Mouse (Mus musculus) megakaryocyte, embryonic 14.5 days (primary cell): ENCODE data around the gene Cenpa. TPM values are rescaled to one million over a fixed set of nuclear protein-coding genes. Genes with fewer than 3 reads are reported as not detected.

Source experiments
- H3K27me3 ChIP-seq: replicated peaks from 2 replicates; pipeline ENCODE3; 2012; ENCODE audit warnings: inconsistent platforms
- H3K36me3 ChIP-seq: replicated peaks from 2 replicates; pipeline ENCODE3; 2012; ENCODE audit warnings: low read length, inconsistent platforms, mixed read lengths
- H3K4me1 ChIP-seq: 2 replicates; pipeline ENCODE4 v1.6.1; 2012; ENCODE audit warnings: inconsistent platforms
- H3K4me3 ChIP-seq: replicated peaks from 2 replicates; pipeline ENCODE3; 2012; ENCODE audit warnings: moderate library complexity, mild to moderate bottlenecking, inconsistent platforms
- H3K9me3 ChIP-seq: 2 replicates; pipeline ENCODE4 v1.6.1; 2012; ENCODE audit warnings: inconsistent platforms
- FLI1 ChIP-seq: IDR thresholded peaks from 2 replicates; pipeline ENCODE4 v1.6.1; 2012; ENCODE audit warnings: low read length, inconsistent platforms, mixed read lengths
- GATA1 ChIP-seq: IDR thresholded peaks from 3 replicates; pipeline ENCODE4 v1.6.1; 2012; ENCODE audit warnings: mixed read lengths, low read length, inconsistent platforms, borderline replicate concordance
- polyA plus RNA-seq: library from polyadenylated mRNA; stranded (reverse); fragments of >175 nt; gene quantifications from 2 replicates; pipeline ENCODE4 v1.2.3, GENCODE M21; 2012; ENCODE audit warnings: low replicate concordance; ENCODE audit not compliant: insufficient read depth

Cenpa gene
- polyA plus RNA-seq, 1 experiment = 208 TPM

DNA sequence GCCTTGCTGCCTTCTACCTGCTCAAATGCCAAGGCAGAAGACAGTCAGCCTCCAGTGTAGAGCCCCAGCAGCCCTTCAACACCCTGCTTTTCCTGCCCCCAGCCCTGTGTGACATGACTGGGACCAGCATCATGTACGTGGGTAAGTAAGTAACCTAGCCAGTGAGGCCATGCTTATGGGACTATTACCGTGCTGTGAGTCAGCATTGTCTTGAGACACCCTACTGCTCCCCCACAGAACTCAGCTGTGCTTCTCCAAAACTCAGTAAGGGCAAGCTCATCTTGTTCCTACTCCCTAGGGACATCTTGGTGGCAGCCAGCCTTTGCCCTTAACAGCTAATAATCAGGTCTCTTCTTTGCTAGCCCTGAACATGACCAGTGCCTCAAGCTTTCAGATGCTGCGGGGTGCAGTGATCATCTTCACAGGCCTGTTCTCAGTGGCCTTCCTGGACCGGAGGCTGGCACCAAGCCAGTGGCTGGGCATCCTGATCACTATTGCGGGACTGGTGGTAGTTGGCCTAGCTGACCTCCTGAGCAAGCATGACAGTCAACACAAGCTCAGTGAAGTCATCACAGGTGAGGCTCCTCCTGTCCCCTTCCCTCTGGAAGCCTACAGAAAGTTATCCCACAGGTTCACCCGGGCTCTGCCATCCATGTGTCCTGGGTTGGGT lies 10.9 kb upstream of the Cenpa start:
- H3K36me3 ChIP-seq = peaks cover 77% of the 10 kb centered on the region
- H3K4me1 ChIP-seq = peaks cover 55% of the 10 kb centered on the region
- no peak for TF ChIP-seq GATA1
- no peak for TF ChIP-seq FLI1
- no peaks in the 10 kb centered on the region for H3K27me3 ChIP-seq
- peaks cover 6% of the 10 kb centered on the region for H3K9me3 ChIP-seq
- H3K4me3 ChIP-seq = peak overlapping the region; percentile 34

DNA sequence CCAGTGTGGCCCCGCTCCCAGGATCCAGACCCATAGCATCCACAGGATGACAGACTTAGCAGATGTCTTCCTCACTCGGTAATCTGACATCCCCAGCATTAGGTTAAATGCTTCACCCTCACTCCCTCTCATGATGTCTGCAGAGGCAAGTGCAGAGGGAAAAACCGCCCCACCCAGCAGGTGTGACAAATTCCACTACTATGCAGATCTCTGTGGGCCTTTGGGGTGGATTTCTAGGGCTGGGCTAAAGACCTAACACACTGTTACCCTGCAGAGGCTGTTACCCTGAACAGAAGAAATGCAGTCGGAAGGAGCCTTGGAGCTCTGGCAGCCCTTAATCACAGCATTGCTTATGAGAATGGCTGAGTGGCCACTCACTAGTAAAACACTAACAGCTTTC lies 7.5 kb upstream of the Cenpa start:
- Histone ChIP-seq H3K36me3 (peaks cover 52% of the 10 kb centered on the region), H3K4me1 (peaks cover 35% of the 10 kb centered on the region), H3K4me3 (no peak overlapping the region), H3K9me3 (peaks cover 20% of the 10 kb centered on the region), H3K27me3 (no peaks in the 10 kb centered on the region)
- TF ChIP-seq GATA1 (no peak), FLI1 (no peak)

DNA sequence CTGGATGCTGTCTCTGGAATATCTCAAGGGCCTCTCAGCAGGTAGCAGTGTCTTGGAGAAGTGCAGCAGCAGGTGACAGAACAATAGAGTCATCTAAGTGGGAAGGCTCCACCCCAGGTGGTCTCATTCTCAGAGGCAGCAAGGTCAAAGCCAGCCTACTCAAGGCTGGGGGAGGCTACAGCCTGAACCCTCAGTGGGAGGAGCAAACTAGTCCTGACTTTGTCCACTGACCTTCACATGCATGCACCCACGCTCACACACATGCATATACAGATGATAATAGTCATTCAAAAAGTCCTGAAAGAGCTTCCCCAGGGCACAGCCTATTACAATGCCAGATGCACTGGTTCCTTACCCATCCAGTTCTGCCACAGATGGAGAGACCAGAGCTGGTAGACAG lies 6.3 kb upstream of the Cenpa start:
- H3K27me3 ChIP-seq = no peaks in the 10 kb centered on the region
- H3K36me3 ChIP-seq = peaks cover 40% of the 10 kb centered on the region
- peaks cover 28% of the 10 kb centered on the region for H3K4me1 ChIP-seq
- peaks cover 20% of the 10 kb centered on the region for H3K9me3 ChIP-seq
- no peak overlapping the region for H3K4me3 ChIP-seq
- no peak for TF ChIP-seq GATA1
- no peak for TF ChIP-seq FLI1

DNA sequence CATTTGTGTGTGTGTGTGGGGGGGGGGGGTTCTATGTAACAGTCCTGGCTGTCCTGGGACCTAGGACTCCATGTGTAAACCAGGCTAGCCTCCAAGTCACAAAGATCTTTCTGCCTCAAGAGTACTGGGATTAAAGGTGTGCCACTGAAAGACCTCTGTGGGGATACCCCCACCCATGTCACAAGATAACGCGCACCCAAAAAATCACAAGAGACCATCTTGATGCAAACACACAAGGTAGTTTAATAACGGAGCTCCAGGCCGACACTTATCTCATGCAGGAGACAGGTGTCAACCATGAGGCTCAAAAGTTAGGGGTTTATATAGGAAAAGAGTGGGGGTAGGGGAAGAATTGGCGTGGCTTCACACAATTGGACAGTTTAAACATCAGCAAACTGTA lies 5.8 kb upstream of the Cenpa start:
- Histone ChIP-seq H3K4me3 (no peak overlapping the region), H3K36me3 (peaks cover 35% of the 10 kb centered on the region), H3K27me3 (no peaks in the 10 kb centered on the region), H3K9me3 (peaks cover 20% of the 10 kb centered on the region), H3K4me1 (peaks cover 23% of the 10 kb centered on the region)
- TF ChIP-seq GATA1 (no peak), FLI1 (no peak)

DNA sequence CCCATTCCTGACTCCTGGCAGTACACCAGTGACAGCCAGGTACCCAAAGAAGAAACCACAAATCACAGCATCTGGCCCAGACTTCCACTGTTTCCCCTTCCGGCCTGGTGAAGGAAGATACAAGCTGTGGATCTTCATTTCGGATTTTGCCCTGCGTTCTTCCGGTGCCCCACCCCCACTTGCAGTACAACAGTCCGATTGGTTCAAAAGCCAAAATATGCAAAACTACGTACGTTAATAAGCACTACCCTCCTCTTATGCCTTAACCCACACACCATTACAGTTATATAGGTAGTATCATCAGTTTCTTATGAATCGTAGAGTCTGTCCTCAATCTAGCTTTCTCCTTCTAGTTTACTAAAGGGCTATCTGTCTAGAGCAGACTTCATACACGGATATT lies 1.2 kb upstream of the Cenpa start:
- H3K4me3 ChIP-seq = no peak overlapping the region

DNA sequence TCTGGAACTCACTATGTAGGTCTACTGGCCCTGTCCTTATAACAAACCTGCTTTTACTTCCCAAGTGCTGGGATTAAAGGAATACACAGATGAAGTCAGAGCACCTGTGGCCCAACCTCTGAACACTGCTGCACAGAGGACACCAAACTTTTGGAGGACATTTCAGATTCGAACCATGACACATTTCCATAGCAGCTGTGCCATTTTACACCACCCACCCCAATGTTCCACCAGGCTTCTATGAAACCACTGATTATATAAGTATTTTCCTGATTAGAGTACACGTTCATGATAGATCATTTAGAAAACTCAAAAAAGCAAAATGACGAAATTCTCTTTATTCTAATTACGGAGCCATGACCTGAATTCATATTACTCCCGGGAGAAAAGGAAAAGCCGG lies 609 bp upstream of the Cenpa start:
- H3K4me3 ChIP-seq = peak overlapping the region; percentile 98
- TF ChIP-seq GATA1 (no peak), FLI1 (no peak)
- H3K9me3 ChIP-seq = peaks cover 10% of the 10 kb centered on the region
- peaks cover 39% of the 10 kb centered on the region for H3K4me1 ChIP-seq
- H3K27me3 ChIP-seq = no peaks in the 10 kb centered on the region
- peaks cover 26% of the 10 kb centered on the region for H3K36me3 ChIP-seq

More for the DNA sequence above, 1.2 kb upstream of the Cenpa start:
- Histone ChIP-seq H3K36me3 (peaks cover 20% of the 10 kb centered on the region), H3K9me3 (peaks cover 16% of the 10 kb centered on the region), H3K4me1 (peaks cover 39% of the 10 kb centered on the region), H3K27me3 (no peaks in the 10 kb centered on the region)
- TF ChIP-seq FLI1 (no peak), GATA1 (no peak)

DNA sequence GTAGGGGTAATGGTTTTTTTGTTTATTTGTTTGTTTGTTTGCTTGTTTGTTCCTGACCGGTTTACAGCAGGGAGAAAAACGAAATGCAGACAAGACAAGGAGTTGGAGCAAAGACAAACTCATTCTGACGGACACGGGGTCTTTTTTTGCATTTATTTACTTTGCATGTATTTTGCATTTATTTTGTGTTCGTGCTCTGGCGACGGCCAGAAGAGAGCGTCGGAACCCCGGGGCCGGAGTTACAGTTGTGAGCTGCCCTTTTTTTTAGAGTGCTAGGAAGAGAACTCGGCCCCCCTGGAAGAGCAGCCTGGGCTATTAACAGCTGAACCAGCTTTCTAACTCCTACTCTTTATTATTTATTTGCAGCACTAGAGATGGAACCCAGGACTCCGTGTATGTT lies 638 bp downstream of the Cenpa start:
- H3K27me3 ChIP-seq = no peaks in the 10 kb centered on the region
- peaks cover 37% of the 10 kb centered on the region for H3K36me3 ChIP-seq
- TF ChIP-seq GATA1 = no peak
- no peak for TF ChIP-seq FLI1
- H3K4me3 ChIP-seq = peak overlapping the region; percentile 98
- H3K4me1 ChIP-seq = peaks cover 39% of the 10 kb centered on the region
- no peaks in the 10 kb centered on the region for H3K9me3 ChIP-seq

DNA sequence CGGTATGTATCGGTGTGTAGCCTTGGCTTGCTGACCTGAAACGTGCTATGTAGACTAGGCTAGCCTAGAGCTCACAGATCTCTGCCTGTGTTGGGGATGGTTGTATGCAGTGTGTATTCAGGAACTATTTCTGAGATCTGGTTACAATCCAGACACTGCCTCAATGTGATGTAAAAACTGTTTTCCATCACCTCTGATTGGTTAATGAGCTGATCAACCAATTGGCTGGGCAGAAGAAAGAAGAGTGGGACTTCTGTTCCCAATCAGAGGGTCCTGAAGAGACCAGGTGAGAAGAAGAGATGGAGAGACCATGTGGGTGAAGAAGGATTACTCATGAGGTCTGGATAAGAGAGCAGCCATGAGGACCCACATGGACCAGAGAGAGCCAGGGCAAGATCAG lies 1.1 kb downstream of the Cenpa start:
- no peaks in the 10 kb centered on the region for H3K9me3 ChIP-seq
- TF ChIP-seq GATA1 (no peak), FLI1 (no peak)
- peaks cover 39% of the 10 kb centered on the region for H3K4me1 ChIP-seq
- H3K36me3 ChIP-seq = peaks cover 41% of the 10 kb centered on the region
- H3K4me3 ChIP-seq = peak overlapping the region; percentile 98
- H3K27me3 ChIP-seq = no peaks in the 10 kb centered on the region

DNA sequence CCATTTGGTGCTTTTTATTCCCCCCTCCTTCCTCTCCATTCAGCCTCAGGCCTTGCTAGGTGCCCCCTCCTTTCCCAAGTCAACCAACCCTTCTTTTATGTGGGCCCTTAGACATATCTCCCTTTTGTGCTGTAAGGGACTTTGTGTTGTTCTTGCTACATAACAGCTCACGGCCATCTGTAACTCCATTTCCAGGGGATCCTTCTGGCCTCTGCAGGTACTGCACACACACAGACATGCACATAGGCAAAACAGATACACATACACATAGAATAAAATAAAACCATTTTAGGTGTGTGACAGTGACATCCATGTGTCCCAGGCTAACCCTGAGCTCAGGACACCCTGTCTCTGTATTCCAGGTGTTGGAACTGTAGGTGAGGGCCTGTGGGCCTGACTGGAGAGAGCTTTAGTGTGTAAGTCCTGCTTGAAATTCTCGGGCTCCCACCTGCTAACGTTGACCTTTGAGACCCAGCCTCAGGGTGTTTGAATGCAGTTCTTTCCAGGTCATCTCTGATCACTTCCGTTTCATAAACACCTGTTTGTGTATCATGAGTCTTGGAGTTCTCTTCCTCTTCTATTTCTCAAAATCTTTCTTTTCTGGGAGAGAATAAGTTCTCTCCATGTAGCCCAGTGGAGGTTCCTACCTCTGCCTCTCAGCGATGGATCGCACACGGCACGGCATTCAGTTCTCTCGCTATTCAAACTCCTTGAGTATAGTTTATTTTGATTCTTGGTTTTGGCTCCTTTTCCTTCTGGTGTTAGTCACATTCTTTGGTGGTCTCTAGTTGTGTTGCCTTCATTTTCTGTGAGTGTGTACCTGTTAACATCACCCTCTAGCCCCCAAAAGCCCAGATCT lies 2.3 kb downstream of the Cenpa start:
- H3K4me3 ChIP-seq = peak overlapping the region; percentile 83
- peaks cover 35% of the 10 kb centered on the region for H3K4me1 ChIP-seq
- TF ChIP-seq FLI1 = no peak
- TF ChIP-seq GATA1 = no peak
- peaks cover 53% of the 10 kb centered on the region for H3K36me3 ChIP-seq
- H3K9me3 ChIP-seq = no peaks in the 10 kb centered on the region
- no peaks in the 10 kb centered on the region for H3K27me3 ChIP-seq

DNA sequence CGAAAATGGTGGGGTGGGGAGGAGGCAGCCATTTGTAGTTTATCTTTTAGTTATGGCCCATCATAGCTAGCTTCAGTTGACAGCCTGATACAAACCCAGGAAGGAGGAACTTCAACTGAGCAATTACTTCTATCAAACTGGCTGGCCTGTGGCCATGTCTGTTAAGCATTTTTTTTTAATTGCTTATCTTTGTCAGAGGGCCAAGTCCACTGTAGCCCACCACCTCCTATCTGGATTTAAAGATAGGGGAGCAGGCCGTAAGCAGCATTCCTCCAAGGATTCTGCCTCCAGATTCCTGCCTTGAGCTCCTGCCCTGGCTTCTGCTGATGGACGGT lies 2.9 kb downstream of the Cenpa start:
- no peak for TF ChIP-seq FLI1
- no peak for TF ChIP-seq GATA1
- peak overlapping the region; percentile 72 for H3K4me3 ChIP-seq
- no peaks in the 10 kb centered on the region for H3K27me3 ChIP-seq
- no peaks in the 10 kb centered on the region for H3K9me3 ChIP-seq
- H3K36me3 ChIP-seq = peaks cover 59% of the 10 kb centered on the region
- H3K4me1 ChIP-seq = peaks cover 32% of the 10 kb centered on the region
